Mouse (Mus musculus): Measurements from ENCODE around the gene Abhd17a. TPM values are rescaled to one million over a fixed set of nuclear protein-coding genes. Genes with fewer than 3 reads are reported as not detected.

The Abhd17a gene
- polyA plus RNA-seq, 1 experiment from 2014 or later, result 87.3 TPM

DNA sequence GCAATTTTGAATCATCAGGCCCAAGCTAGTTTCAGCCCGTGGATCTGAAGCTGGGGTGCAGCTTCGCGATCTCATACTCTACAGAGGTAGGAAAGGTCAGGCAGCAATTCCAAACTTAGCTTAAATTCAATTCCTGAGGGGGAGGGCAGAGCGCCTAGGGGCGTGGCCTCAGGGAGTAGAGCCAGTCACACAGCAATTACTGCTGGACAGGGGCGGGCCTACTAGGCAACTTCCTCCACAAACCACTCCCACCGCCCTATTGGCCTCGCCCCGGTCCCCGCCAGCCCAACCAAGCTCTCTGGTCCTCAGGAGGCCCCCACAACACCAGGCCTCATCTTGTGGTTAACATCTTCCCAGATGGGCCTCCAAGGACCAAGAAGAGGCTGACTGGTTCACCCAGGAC is 20.5 kb downstream of the Abhd17a start:
- Histone ChIP-seq H3K4me1 (peaks cover 78% of the 10 kb centered on the region), H3K36me3 (peaks cover 16% of the 10 kb centered on the region), H3K27me3 (ENCODE audit: low read depth, poor library complexity, severe bottlenecking) (0 out of 2 replicates have a peak, but pooled peaks cover under 1% of the 10 kb centered on the region), H3K27ac (replicated peaks) (peak overlapping the region; percentile 85), H3K9me3 (replicated peaks) (no peaks in the 10 kb centered on the region), H3K4me3 (peak overlapping the region; percentile 43)
- 32% methylated on average over 10 of the region's 10 CpGs for WGBS
- DNase-seq (ENCODE audit: low spot score), result peak; percentile 44

GRCm38 (mm10) chr10:80568876-80569275 is 21.3 kb downstream of the Abhd17a start:
- WGBS, result 94% methylated on average over 29 of the region's 29 CpGs

DNA sequence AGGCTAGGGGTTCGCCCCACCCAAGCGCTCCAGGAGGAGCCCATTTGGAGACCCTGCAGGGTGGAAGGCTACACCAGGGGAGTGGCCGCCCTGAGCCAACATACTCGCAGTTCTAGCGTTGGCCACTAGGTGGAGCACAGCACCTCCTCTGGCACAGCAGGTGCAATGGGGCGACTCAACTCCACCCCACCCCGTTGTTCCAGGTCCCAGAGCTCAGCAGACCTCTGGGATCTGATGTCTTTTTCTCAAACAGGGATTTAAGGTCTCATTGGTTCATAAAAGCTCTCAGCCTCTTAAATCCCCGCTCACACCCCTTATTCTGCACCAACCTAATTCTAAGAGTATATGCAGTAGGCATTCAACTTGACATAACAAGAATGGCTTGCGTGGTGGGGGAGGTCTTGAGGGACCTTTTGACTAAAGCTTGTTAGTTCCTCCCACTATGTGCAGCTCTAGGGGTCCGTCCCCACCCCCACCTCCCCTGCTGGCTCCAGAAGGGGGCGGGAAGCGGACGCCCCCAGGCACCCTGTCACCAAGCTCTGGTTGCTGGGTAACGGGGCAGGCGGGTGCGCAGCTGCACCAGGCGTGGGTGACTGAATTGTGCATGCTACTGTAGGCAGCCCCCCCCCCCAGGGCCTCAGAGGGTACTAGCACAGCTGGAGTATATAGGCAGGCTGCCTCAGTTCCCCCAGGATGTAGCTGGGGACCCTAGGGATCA is 23.6 kb downstream of the Abhd17a start:
- 22% methylated on average over 17 of the region's 17 CpGs for WGBS
- Histone ChIP-seq H3K4me3 (peak overlapping the region; percentile 34; the same call in 1 of the 2 replicates), H3K36me3 (peaks cover 16% of the 10 kb centered on the region), H3K4me1 (peaks cover 57% of the 10 kb centered on the region), H3K27me3 (ENCODE audit: low read depth, poor library complexity, severe bottlenecking) (no peaks in the 10 kb centered on the region), H3K27ac (replicated peaks) (peak overlapping the region; percentile 66), H3K9me3 (replicated peaks) (no peaks in the 10 kb centered on the region)
- DNase-seq (ENCODE audit: low spot score), result peak; percentile 88

More at GRCm38 (mm10) chr10:80568876-80569275, 21.3 kb downstream of the Abhd17a start:
- Histone ChIP-seq H3K4me3 (no peak overlapping the region), H3K27ac (replicated peaks) (no peak overlapping the region), H3K36me3 (peaks cover 16% of the 10 kb centered on the region), H3K9me3 (replicated peaks) (no peaks in the 10 kb centered on the region), H3K27me3 (ENCODE audit: low read depth, poor library complexity, severe bottlenecking) (no peaks in the 10 kb centered on the region), H3K4me1 (peaks cover 70% of the 10 kb centered on the region)
- DNase-seq (ENCODE audit: low spot score), result no peak

DNA sequence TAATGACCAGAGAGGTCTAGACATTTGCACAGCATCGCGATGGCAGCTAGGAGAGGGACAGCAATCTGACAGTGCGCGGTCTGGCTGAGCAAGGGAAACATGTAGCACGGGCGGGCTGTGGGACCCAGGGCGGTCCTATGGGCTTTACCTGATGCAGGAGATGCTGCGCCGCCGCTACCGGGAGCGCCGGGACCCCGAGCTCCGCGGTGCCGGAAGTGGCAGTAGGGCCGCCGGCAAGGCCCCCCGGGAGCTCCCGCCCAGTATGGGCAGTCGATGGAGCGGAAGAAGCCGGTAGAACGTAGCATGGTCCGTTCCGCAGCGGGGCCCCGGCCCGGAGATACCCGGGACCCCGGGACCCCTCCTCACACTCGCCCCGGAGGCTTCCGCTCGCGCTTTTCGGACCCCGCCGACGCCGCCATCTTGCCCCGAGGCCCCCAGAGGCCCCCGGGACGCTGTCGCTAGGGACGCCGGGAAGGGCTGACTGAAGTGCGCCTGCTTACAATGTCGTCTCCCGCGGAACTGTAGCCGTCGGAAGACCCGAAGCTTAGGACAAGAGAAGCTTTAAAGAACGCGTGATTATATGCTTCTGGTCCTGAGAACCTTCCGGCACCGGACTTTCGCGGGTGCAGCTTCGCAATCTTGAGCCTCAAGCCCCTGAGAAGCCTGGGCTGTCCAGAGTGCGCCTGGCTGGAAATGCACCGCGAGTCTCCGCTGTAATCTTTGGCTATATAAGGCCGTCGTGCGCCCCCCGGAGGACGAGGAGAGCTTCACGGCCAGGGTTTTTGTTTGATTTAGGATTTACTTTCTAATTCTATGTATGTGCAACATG is 28.8 kb downstream of the Abhd17a start, which contains the start of gene Rexo1:
Rexo1 (minus strand) TSS at position 445 of the 829 bp plus-strand sequence.
- peak; percentile 94 for DNase-seq (ENCODE audit: low spot score)
- Histone ChIP-seq H3K27me3 (ENCODE audit: low read depth, poor library complexity, severe bottlenecking) (no peaks in the 10 kb centered on the region), H3K4me1 (peaks cover 49% of the 10 kb centered on the region), H3K36me3 (0 out of 2 replicates have a peak, but pooled peaks cover 3% of the 10 kb centered on the region), H3K27ac (replicated peaks) (peak within 1 kb of the TSS; percentile 99), H3K4me3 (peak within 1 kb of the TSS; percentile 99), H3K9me3 (replicated peaks) (no peaks in the 10 kb centered on the region)
- WGBS, result under 1% methylated on average over 72 of the region's 72 CpGs

- Histone ChIP-seq H3K36me3 (0 out of 2 replicates have a peak, but pooled peaks cover 3% of the 10 kb centered on the region), H3K27me3 (ENCODE audit: low read depth, poor library complexity, severe bottlenecking) (no peaks in the 10 kb centered on the region), H3K4me3 (peak overlapping the region; percentile 99), H3K9me3 (replicated peaks) (no peaks in the 10 kb centered on the region), H3K4me1 (peaks cover 44% of the 10 kb centered on the region), H3K27ac (replicated peaks) (peak overlapping the region; percentile 99)
- no peak for DNase-seq (ENCODE audit: low spot score)
- 3% methylated on average over 13 of the region's 13 CpGs for WGBS
Observed at GRCm38 (mm10) chr10:80560621-80561020, 29.5 kb downstream of the Abhd17a start.

DNA sequence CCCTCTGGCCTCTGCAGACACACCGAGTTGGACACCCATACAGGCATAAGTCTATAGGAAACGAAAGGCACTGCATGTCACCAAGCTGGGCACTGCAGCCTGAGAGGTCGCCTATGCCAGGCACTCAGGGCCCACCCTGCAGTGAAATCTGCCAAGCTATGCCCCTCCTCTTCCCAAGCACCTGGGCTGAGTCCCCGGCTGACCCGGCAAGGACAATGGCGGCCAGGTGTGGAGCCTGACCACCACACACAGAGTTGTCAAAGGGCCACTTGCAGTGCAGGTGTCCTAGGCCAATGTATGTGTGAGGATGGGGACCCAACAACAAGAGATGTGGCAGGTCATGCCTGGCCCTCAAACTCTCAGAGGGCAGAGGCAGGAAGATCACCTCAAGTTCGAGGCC is 30.7 kb downstream of the Abhd17a start:
- Histone ChIP-seq H3K4me3 (peak overlapping the region; percentile 32; the same call in 1 of the 2 replicates), H3K4me1 (peaks cover 45% of the 10 kb centered on the region)
- 88% methylated on average over 7 of the region's 7 CpGs for WGBS

DNA sequence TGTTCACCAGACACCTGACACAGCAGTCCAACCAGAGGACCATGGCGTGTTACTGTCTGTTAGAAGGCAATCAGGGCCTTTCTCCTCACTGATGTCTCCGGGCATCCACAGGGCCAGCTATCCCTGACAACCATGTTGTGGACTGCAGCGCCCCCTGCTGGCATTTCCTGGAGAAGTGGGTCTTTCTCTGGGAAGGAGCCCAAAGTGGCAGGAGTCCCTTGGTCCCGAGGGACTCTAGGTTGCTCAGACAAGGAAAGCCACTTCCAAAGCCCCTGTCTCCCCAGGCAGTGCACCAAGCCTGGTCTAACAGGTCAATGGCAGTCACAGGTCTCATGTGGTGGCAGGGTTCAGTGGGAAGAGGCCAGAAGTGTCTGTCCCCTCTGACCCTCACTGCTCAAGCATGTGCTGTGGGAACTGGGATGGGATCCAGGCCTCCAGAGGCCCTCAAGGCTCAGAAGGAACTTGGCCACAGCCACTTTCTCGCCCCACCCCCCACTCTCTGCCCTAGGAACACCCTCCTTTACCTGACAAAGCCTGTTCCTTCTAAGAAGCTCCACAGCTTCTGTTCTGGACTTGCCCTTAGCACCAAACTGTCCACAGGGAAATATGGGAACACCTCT is 32.7 kb downstream of the Abhd17a start:
- peak; percentile 80 for DNase-seq (ENCODE audit: low spot score)
- Histone ChIP-seq H3K36me3 (no peaks in the 10 kb centered on the region), H3K9me3 (replicated peaks) (no peaks in the 10 kb centered on the region), H3K27ac (replicated peaks) (no peak overlapping the region), H3K4me1 (peaks cover 49% of the 10 kb centered on the region), H3K27me3 (ENCODE audit: low read depth, poor library complexity, severe bottlenecking) (no peaks in the 10 kb centered on the region), H3K4me3 (peak overlapping the region; percentile 9; the same call in 1 of the 2 replicates)
- 38% methylated on average over 5 of the region's 5 CpGs for WGBS

More for the DNA sequence above, 30.7 kb downstream of the Abhd17a start:
- Histone ChIP-seq H3K36me3 (no peaks in the 10 kb centered on the region), H3K9me3 (replicated peaks) (no peaks in the 10 kb centered on the region), H3K27me3 (ENCODE audit: low read depth, poor library complexity, severe bottlenecking) (no peaks in the 10 kb centered on the region), H3K27ac (replicated peaks) (no peak overlapping the region)
- no peak for DNase-seq (ENCODE audit: low spot score)

- no peak overlapping the region for H3K27ac ChIP-seq (replicated peaks)
- peaks cover 26% of the 10 kb centered on the region for H3K4me1 ChIP-seq
- no peaks in the 10 kb centered on the region for H3K27me3 ChIP-seq (ENCODE audit: low read depth, poor library complexity, severe bottlenecking)
- WGBS, result 90% methylated on average over 6 of the region's 6 CpGs
- H3K36me3 ChIP-seq, result peaks cover 20% of the 10 kb centered on the region
- no peak overlapping the region for H3K4me3 ChIP-seq
- no peak for DNase-seq (ENCODE audit: low spot score)
- no peaks in the 10 kb centered on the region for H3K9me3 ChIP-seq (replicated peaks)
Observed at GRCm38 (mm10) chr10:80553997-80554396, 36.1 kb downstream of the Abhd17a start.

- Histone ChIP-seq H3K36me3 (peaks cover 24% of the 10 kb centered on the region), H3K27me3 (ENCODE audit: low read depth, poor library complexity, severe bottlenecking) (no peaks in the 10 kb centered on the region), H3K27ac (replicated peaks) (no peak overlapping the region), H3K4me1 (peaks cover 29% of the 10 kb centered on the region), H3K9me3 (replicated peaks) (no peaks in the 10 kb centered on the region), H3K4me3 (no peak overlapping the region)
- DNase-seq (ENCODE audit: low spot score), result no peak
- WGBS, result 91% methylated on average over 8 of the region's 8 CpGs
Observed at GRCm38 (mm10) chr10:80553575-80553974, 36.6 kb downstream of the Abhd17a start.

DNA sequence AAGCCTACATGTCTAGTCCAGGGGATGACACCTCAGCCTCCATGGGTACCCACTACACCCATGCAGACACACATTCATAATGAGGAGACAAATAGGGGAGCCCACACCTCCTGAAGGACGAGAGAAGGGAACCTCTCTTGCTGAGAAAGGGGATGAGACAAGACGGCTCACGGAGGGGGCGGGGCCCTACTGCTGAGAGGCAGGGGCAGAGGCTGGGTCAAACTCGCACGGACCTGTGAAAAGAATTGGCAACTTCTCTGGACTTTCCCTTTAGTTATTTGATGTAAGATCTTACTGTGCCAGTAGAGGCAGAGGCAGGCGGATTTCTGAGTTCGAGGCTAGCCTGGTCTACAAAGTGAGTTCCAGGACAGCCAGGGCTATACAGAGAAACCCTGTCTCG is 37.8 kb downstream of the Abhd17a start:
- Histone ChIP-seq H3K27me3 (ENCODE audit: low read depth, poor library complexity, severe bottlenecking) (no peaks in the 10 kb centered on the region), H3K4me3 (no peak overlapping the region), H3K36me3 (peaks cover 36% of the 10 kb centered on the region), H3K4me1 (peaks cover 19% of the 10 kb centered on the region), H3K27ac (replicated peaks) (no peak overlapping the region), H3K9me3 (replicated peaks) (no peaks in the 10 kb centered on the region)
- no peak for DNase-seq (ENCODE audit: low spot score)
- WGBS, result 73% methylated on average over 9 of the region's 9 CpGs

DNA sequence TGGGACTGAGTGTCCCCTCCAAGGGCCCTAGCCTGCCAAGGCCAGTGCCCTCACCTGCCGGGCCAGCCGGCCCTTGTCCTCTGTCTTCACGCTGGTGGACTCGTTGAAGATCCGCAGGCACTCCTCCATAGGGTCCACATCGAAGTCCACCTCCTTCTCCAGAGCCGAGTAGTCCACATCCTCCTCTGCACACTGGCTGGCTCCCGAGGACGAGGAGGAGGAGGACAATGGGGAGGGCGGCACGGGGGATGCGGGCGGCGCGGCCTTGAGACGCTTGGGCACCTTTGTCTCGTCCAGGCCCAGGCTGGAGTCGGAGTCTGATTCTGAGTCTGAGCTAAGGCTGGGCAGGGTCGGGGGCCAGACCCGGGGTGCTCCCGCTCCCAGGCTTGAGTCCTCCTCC is 40.9 kb downstream of the Abhd17a start:
- Histone ChIP-seq H3K9me3 (replicated peaks) (no peaks in the 10 kb centered on the region), H3K27ac (replicated peaks) (0 out of 2 replicates have a peak overlapping the region, but pooled peaks have one; percentile 42), H3K4me1 (peaks cover 13% of the 10 kb centered on the region), H3K27me3 (ENCODE audit: low read depth, poor library complexity, severe bottlenecking) (no peaks in the 10 kb centered on the region), H3K4me3 (no peak overlapping the region), H3K36me3 (peaks cover 67% of the 10 kb centered on the region)
- WGBS, result 92% methylated on average over 21 of the region's 21 CpGs
- no peak for DNase-seq (ENCODE audit: low spot score)

DNA sequence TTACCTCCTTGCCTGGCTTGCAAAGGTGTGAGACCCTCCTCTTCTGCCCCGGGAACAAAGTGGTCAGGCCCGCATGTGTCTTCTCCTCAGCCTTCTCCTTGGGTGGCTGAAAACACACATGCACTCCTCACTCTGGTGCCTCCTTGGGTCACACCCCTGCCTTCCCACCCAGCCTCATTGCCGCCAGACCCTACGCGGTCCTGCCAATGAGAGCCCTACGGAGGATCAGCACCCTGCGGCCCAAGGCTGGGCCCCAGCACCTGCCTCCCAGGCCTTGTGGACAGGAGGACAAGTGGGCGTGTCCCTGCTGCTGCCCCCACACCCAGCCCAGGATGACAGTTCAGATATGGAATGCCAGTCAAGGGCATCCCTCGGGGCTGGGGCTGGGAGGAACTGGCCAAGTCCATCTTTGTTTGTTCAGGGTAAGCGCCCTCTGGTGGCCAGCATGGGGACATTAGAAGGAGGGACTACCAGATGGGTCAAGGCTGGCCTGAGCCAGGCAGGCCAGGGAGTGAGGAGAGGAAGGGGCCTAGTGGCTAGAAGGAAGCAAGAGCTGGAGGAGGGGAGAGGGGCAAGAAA is 41.6 kb downstream of the Abhd17a start:
- WGBS, result 77% methylated on average over 10 of the region's 10 CpGs
- H3K27me3 ChIP-seq (ENCODE audit: low read depth, poor library complexity, severe bottlenecking), result no peaks in the 10 kb centered on the region
- no peak overlapping the region for H3K4me3 ChIP-seq
- no peaks in the 10 kb centered on the region for H3K9me3 ChIP-seq (replicated peaks)
- peaks cover 9% of the 10 kb centered on the region for H3K4me1 ChIP-seq
- H3K27ac ChIP-seq (replicated peaks), result peak overlapping the region; percentile 42
- peaks cover 75% of the 10 kb centered on the region for H3K36me3 ChIP-seq
- DNase-seq (ENCODE audit: low spot score), result peak; percentile 75
